Mouse (Mus musculus) heart, adult 2 months (tissue): ENCODE results near the gene Zfand3. TPM values are rescaled to one million over a fixed set of nuclear protein-coding genes. Genes with fewer than 3 reads are reported as not detected.
A peak's percentile ranks its signal among the peaks of the same experiment; 100 is the strongest.

ENCODE experiments used
- DNase-seq, 2 experiments: peaks; one replicate each; pipeline ENCODE4 v3.0.0; 2021
- H3K27ac ChIP-seq: fragments of 200-600 bp; 2 replicates; pipeline ENCODE4 v1.8.1; 2022
- H3K27me3 ChIP-seq: fragments of 200-500 bp; 2 replicates; pipeline ENCODE4 v1.6.1; 2012; ENCODE audit warnings: mild to moderate bottlenecking, low read length, inconsistent platforms, mixed read lengths; ENCODE audit not compliant: control insufficient read depth, insufficient read depth
- H3K36me3 ChIP-seq: fragments of 200-500 bp; 2 replicates; pipeline ENCODE4 v1.6.1; 2012; ENCODE audit warnings: low read length, inconsistent platforms; ENCODE audit not compliant: control insufficient read depth, insufficient read depth
- H3K4me1 ChIP-seq: fragments of 200-500 bp; 2 replicates; pipeline ENCODE4 v1.6.1; 2011; ENCODE audit warnings: low read length; ENCODE audit not compliant: control insufficient read depth, insufficient read depth
- H3K4me3 ChIP-seq: fragments of 200-600 bp; 2 replicates; pipeline ENCODE4 v1.8.1; 2022
- H3K79me2 ChIP-seq: fragments of 200-500 bp; replicated peaks from 2 replicates; pipeline ENCODE4 v1.6.1; 2012; ENCODE audit warnings: mild to moderate bottlenecking, inconsistent platforms, low read length, moderate library complexity, mixed read lengths; ENCODE audit not compliant: control insufficient read depth, insufficient read depth
- H3K9ac ChIP-seq: fragments of 200-500 bp; 2 replicates; pipeline ENCODE4 v1.6.1; 2012; ENCODE audit warnings: low read depth, mild to moderate bottlenecking, control low read depth, inconsistent platforms, low read length, mixed read lengths
- CTCF ChIP-seq: fragments of 200-600 bp; IDR thresholded peaks from 2 replicates; pipeline ENCODE4 v1.8.1; 2022; ENCODE audit warnings: antibody characterized with exemption, mild to moderate bottlenecking, moderate library complexity
- EP300 ChIP-seq: fragments of 200-500 bp; IDR thresholded peaks from 2 replicates; pipeline ENCODE4 v1.6.1; 2011; ENCODE audit warnings: low read depth, low read length, control low read depth; ENCODE audit not compliant: insufficient read depth
- POLR2A ChIP-seq: fragments of 200-500 bp; IDR thresholded peaks from 2 replicates; pipeline ENCODE4 v1.6.1; 2011; ENCODE audit warnings: mild to moderate bottlenecking, low read depth, low read length, control low read depth; ENCODE audit not compliant: insufficient read depth
- WGBS: fragments of 180-500 bp; shearing (Covaris S2); methylation state at CpG from one replicate; pipeline ENCODE4 v1.1.7; 2018; 5-methylcytosine and 5-hydroxymethylcytosine counted together
- intact Hi-C: fragments of 180-260 bp; cut with DNase I; formaldehyde crosslinking; loops from one replicate; pipeline ENCODE4 v1.15.1; 2025
- polyA plus RNA-seq: library from polyadenylated mRNA; depleted of rRNA; stranded (reverse); fragments of >200 nt; gene quantifications from 2 replicates; pipeline ENCODE4 v1.2.3, GENCODE M21; 2012
- total RNA-seq, 2 experiments: library from RNA; stranded (reverse); gene quantifications; 2 replicates each; pipeline ENCODE4 v1.2.3; 2021

Gene Zfand3
- total and polyA plus RNA-seq, 3 experiments: 106 to 149 (median 130) TPM

DNA sequence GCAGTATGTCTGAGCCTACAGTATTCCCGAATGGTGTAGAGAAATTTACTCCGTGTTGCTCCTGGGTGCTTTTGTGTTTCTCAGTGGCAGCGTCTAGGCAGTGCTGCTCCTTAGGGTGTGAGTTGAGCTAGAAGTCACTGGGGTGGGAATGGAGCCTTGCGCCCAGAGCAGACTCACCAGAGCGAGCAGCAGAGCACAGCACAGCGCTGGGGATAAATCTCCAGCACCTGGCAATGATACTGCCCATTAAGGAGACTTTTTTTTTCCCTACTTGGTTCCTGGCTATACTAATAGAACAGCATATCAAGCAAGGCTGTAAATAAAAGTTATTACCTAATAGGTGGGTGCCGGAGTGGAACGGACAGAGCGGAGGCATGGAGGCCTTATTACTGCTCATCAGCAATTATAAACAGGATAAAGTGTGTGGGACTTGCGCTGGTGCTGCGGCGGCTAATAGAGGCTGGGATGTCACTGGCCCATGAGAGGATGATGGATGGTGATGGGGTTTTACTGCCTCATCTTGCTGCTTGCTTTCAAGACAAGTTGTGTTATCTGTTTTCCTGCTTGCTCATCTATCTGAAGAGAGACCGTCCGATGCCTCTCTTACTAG is 156.4 kb downstream of the Zfand3 start:
- H3K27ac ChIP-seq: no peak overlapping the region
- H3K9ac ChIP-seq: no peak overlapping the region
- no peak overlapping the region for H3K4me3 ChIP-seq
- H3K4me1 ChIP-seq: peaks cover 9% of the 10 kb centered on the region
- H3K27me3 ChIP-seq: no peaks in the 10 kb centered on the region
- DNase-seq: no peak
- no peak for TF ChIP-seq EP300
- no peak for TF ChIP-seq CTCF
- no peak for TF ChIP-seq POLR2A
- WGBS: 91% methylated on average over 14 of the region's 14 CpGs
- H3K79me2 ChIP-seq: peaks cover 2% of the 10 kb centered on the region; the same call in 1 of the 2 replicates
- intact Hi-C loops: no loop called here
- peaks cover 3% of the 10 kb centered on the region for H3K36me3 ChIP-seq

DNA sequence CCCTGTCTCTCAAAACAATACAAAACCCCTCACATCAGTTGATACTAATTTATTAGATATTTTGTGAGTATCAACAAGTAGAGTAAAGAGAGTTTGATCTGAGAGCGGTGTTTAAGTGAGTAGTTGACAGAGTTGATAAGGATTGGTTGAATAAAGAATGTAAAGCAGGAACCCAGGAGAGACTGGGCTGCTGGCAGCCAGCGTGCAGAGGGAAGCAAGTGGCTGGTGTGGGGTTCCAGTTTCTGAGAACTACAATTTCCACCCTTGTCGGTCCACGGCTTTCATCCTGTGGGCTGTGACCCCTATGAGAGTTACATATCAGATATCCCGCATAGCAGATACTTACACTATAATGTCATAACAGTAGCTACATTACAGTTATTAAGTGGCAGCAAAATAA is 158.4 kb downstream of the Zfand3 start:
- Histone ChIP-seq H3K79me2 (peaks cover 2% of the 10 kb centered on the region; the same call in 1 of the 2 replicates), H3K4me3 (no peak overlapping the region), H3K36me3 (peaks cover 3% of the 10 kb centered on the region), H3K27me3 (no peaks in the 10 kb centered on the region), H3K4me1 (peaks cover 9% of the 10 kb centered on the region), H3K9ac (no peak overlapping the region), H3K27ac (no peak overlapping the region)
- TF ChIP-seq CTCF (no peak), POLR2A (no peak), EP300 (no peak)
- DNase-seq: no peak
- WGBS: 61% methylated on average over 5 of the region's 5 CpGs
- intact Hi-C loops: no loop called here

DNA sequence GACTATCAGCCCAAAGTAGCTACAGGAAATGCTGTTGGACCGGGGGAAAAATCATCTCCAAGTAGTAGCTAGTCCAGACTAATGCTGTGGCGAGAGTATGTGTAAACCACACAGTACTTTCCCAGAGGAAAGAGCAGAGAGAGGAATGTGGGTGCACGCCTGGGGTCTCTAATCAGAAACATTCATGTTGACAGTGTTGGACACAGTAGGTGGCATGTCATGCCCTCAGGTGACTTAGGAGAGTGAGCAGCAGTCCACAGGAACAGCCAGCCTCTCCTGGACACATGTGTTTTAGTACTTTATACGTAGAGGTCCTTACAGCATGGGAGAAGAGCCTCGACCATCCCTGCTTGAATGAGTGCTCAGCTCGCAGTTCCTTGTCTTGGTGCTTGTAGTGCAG is 159.3 kb downstream of the Zfand3 start:
- no peak overlapping the region for H3K9ac ChIP-seq

DNA sequence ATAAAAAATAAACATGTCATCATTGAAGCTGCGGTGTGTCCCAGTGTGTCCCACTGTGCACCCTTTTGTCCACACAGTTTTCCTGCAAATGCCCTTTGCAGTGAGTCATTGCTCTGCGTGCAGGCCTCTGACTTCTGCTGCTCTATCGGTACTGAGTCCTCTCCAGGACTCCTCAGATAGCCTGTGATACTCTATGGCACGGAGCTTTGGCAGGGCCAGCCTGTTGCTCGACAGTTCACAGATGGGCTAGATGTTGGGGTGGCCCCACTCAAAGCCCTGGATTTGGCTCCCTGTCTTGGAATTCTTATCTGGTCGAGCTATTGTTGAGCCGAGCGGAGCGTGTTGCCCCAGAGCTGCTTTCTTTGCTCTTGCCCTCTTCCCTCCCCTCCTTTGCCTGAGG is 160.3 kb downstream of the Zfand3 start:
- peak in 1 of 2 experiments; percentile 48 for DNase-seq
- WGBS: 36% methylated on average over 9 of the region's 9 CpGs
- TF ChIP-seq CTCF (no peak), EP300 (no peak), POLR2A (no peak)
- intact Hi-C loops: no loop called here
- Histone ChIP-seq H3K36me3 (peaks cover 3% of the 10 kb centered on the region), H3K9ac (no peak overlapping the region), H3K79me2 (peaks cover 6% of the 10 kb centered on the region; the same call in 1 of the 2 replicates), H3K4me3 (no peak overlapping the region), H3K4me1 (peaks cover 9% of the 10 kb centered on the region), H3K27ac (no peak overlapping the region), H3K27me3 (no peaks in the 10 kb centered on the region)

More for the DNA sequence above, 159.3 kb downstream of the Zfand3 start:
- H3K36me3 ChIP-seq: peaks cover 3% of the 10 kb centered on the region
- no peak overlapping the region for H3K27ac ChIP-seq
- H3K27me3 ChIP-seq: no peaks in the 10 kb centered on the region
- peaks cover 3% of the 10 kb centered on the region; the same call in 1 of the 2 replicates for H3K79me2 ChIP-seq
- intact Hi-C loops: no loop called here
- no peak overlapping the region for H3K4me3 ChIP-seq
- WGBS: 46% methylated on average over 6 of the region's 6 CpGs
- no peak for TF ChIP-seq CTCF
- DNase-seq: no peak
- H3K4me1 ChIP-seq: peaks cover 9% of the 10 kb centered on the region

DNA sequence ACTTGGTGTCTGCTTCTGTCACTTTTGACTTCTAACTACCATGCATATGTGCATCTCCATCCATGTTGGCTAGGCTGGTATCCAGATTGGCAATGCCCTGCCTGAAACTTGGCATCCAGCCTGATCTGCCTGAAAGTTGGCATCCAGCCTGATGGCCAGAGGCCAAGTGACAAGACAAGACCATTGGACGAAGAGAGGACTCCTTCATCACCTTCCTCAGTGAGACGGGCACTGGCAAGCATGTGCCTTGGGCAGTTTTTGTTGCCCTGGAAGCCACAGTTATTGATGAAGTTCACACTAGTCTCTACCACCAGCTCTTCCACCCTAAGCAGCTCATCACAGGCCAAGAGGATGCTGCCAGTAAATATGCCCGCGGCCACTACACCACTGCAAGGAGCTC is 172.9 kb downstream of the Zfand3 start:
- H3K27me3 ChIP-seq: no peaks in the 10 kb centered on the region
- peaks cover 3% of the 10 kb centered on the region for H3K79me2 ChIP-seq
- H3K4me1 ChIP-seq: peaks cover 4% of the 10 kb centered on the region; the same call in 1 of the 2 replicates
- intact Hi-C loops: no loop called here
- no peak overlapping the region for H3K27ac ChIP-seq
- 62% methylated on average over 4 of the region's 4 CpGs for WGBS
- no peak overlapping the region for H3K9ac ChIP-seq
- peaks cover 2% of the 10 kb centered on the region; the same call in 1 of the 2 replicates for H3K36me3 ChIP-seq
- no peak overlapping the region for H3K4me3 ChIP-seq
- peak in 1 of 2 experiments; percentile 47 for DNase-seq
- TF ChIP-seq CTCF (no peak), POLR2A (no peak), EP300 (no peak)

DNA sequence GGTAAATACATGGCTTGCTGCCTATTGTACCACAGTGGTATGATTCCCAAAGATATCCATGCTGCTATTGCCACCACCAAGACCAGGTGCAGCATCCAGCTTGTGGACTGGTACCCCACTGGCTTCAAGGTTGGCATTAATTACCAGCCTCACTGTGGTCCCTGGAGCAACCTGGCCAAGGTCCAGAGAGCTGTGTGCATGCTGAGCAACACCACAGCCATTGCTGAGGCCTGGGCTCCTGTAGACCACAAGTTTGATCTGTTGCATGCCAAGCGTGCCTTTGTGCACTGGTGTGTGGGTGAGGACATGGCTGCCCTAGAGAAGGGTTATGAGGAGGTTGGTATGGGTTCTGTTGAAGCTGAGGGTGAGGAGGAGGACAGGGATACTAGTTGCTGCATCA is 173.9 kb downstream of the Zfand3 start:
- Histone ChIP-seq H3K4me1 (peaks cover 5% of the 10 kb centered on the region; the same call in 1 of the 2 replicates), H3K27ac (no peak overlapping the region), H3K36me3 (peaks cover 2% of the 10 kb centered on the region; the same call in 1 of the 2 replicates), H3K9ac (no peak overlapping the region), H3K4me3 (no peak overlapping the region), H3K27me3 (no peaks in the 10 kb centered on the region), H3K79me2 (peaks cover 4% of the 10 kb centered on the region)
- intact Hi-C loops: no loop called here
- DNase-seq: no peak
- TF ChIP-seq EP300 (no peak), CTCF (no peak), POLR2A (no peak)
- 82% methylated on average over 1 of the region's 1 CpGs for WGBS
